Mouse (Mus musculus): ENCODE results near the gene Mmaa. TPM values are rescaled to one million over a fixed set of nuclear protein-coding genes. Genes with fewer than 3 reads are reported as not detected.

The Mmaa gene
- 10 to 100 TPM in 21 of 26 experiments, 1 to 10 TPM in 5; 4.0 to 22.5 (median 17.3) TPM for total RNA-seq (2018; cell fraction: chromatin; rRNA removed)
- 1 to 10 TPM; 1.5 to 6.5 (median 4.2) TPM for total RNA-seq (2018; cell fraction: cytosol; rRNA removed)
- total RNA-seq (2018; cell fraction: nucleus; rRNA removed), result 10 to 100 TPM in 17 of 26 experiments, 1 to 10 TPM in 9; 4.7 to 21.3 (median 12.6) TPM
- 3.8 to 5.7 TPM (median 4.5 TPM) in 3 replicates for polyA plus RNA-seq (2018)

DNA sequence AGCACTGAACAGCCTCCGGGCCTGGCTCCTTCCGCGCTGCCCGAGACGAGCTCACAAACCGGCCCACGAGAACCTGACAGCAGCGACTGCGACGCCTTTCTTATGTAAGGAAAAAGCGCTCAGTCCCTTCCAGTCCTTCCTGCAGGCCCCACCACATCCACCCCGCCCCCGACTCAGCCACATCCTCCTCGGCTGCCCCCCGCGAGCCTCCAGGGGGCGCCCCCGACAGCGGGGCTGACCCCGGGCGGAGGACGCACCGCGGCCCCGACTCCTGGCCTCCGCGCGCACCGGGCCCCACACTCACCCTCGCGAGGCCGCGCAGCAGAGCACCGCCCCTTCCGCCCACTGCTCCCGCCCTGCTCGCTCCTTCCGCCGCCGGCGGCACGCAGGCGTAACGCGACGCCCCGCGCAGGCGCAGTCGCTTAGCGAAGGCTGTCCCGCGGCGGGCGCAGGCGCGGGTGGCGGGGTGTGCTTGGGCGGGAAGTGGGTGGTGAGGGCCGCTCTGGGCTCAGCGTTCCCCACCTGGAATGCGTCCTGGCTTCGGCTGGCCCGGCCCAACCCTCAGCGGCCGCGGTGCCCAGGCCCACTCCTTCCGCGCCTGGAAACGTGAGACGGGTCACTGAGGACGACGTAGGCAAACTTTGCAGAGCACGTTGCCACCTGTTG, at the start of gene Mmaa:
Mmaa (minus strand) TSS at position 328 of the 666 bp plus-strand sequence.
- H3K36me3 ChIP-seq (ENCODE audit: inconsistent target), result no peaks in the 10 kb centered on the region

DNA sequence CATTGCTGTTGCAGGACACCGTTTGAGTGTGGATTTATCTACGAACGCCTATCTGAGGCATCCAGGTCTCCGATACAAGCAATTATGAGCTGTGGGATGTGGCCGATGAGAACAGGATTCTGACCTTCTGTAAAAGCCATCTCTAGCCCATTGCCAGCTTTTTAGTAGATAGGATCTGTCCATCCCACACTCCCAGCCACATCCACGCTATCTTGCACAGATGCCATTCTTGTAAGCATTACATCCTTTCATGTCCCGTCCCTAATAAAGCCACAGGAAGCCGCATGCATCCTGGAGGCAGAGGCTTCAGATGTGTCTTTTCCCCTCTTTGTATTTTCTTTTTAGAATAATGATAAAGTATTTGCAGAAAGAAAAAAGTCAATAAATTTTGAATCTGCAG, 46.5 kb upstream of the Mmaa start:
- peaks cover 37% of the 10 kb centered on the region for H3K36me3 ChIP-seq (ENCODE audit: inconsistent target)
- no peaks in the 10 kb centered on the region for H3K79me2 ChIP-seq (ENCODE audit: inconsistent target)
- no peak overlapping the region for H3K4me3 ChIP-seq (ENCODE audit: inconsistent target)
- WGBS (ENCODE audit: missing documents), result 96% methylated on average over 8 of the region's 8 CpGs
- no peak overlapping the region for H3K27ac ChIP-seq

More for the DNA sequence above, at the start of gene Mmaa:
- peak within 1 kb of the TSS; percentile 87 for H3K27ac ChIP-seq
- peaks cover 39% of the 10 kb centered on the region; the same call in 1 of the 2 replicates for H3K79me2 ChIP-seq (ENCODE audit: inconsistent target)
- WGBS (ENCODE audit: missing documents), result under 1% methylated on average over 63 of the region's 74 CpGs
- H3K4me3 ChIP-seq (ENCODE audit: inconsistent target), result peak within 1 kb of the TSS; percentile 76

DNA sequence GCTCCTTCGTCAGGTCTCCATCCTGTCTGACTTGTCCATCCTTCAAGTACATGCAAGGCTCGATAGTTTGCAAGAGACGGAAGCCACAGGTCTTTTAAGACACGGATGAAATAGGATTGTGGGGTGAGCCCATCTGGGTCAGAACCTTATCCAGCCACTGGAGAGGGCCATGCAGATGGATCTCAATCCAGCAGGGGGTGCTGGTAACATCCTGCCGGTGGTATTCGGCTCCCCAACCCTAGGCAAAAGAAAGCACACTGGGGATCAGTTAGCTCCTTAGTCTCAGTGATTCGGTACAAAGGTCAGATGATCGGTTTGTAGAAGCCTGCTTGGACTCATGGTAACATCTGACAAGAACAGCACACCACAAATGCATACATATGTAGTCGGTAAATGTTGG, 44.8 kb upstream of the Mmaa start:
- Histone ChIP-seq H3K4me3 (ENCODE audit: inconsistent target) (no peak overlapping the region), H3K36me3 (ENCODE audit: inconsistent target) (peaks cover 37% of the 10 kb centered on the region), H3K27ac (no peak overlapping the region), H3K79me2 (ENCODE audit: inconsistent target) (no peaks in the 10 kb centered on the region)
- 74% methylated on average over 9 of the region's 9 CpGs for WGBS (ENCODE audit: missing documents)

DNA sequence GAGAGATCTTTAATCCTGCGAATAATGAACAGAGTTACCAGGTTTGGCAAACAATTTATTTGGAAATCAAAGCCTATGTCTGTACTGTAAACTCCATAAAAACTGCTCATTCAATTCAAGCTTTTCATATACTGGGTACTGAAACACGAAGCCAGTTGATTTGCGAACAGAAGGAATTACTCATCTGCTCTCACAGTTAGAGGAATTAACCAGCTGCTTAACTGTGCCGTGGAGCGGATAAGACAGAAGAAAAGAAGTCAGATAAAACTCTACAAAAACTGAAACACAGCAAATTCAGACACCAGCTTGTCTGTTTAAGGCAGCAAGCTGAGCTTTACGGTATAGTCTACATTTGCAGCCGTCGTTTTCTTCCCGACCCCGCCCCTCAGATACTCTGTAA, 43.9 kb upstream of the Mmaa start:
- H3K79me2 ChIP-seq (ENCODE audit: inconsistent target), result no peaks in the 10 kb centered on the region
- no peak overlapping the region for H3K27ac ChIP-seq
- WGBS (ENCODE audit: missing documents), result 91% methylated on average over 10 of the region's 10 CpGs
- no peak overlapping the region for H3K4me3 ChIP-seq (ENCODE audit: inconsistent target)
- H3K36me3 ChIP-seq (ENCODE audit: inconsistent target), result peaks cover 30% of the 10 kb centered on the region

DNA sequence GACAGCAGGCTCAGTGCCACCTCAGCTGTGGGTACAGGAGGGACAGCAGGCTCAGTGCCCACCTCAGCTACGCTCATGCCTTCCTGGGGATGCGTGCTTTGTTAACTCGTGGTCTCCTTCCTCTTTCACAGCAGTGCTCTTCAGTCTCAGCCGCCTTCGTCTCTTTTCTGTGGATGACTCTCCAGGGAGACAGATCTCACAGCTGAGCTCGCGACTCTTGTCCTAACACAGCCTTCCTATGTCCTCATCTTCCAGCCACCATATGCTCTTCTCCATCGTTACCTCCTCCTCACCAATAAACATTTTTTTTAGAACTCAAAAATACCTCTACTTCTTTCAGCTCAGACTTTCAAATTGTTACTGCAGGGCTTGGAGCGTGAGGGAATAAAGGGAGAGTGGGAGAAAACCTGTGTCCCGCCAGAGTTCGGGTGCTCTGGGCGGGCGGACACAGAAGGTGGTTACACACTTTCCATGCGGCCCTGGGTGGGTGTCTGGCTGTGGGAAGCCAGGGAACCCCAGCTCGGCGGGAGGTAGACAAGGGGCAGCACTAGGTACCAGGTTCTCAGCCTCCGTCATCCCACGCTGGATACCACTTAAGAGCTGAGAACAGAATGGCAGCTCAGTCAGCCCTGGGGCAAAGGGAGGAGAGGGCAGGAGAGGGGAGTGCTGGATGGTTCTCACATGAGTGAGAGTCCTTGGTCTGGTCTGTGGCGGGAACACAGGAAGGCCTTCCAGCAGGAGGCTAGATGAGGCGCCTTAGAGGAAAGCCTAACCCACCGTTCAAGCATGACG, 37.6 kb upstream of the Mmaa start:
- H3K36me3 ChIP-seq (ENCODE audit: inconsistent target), result no peaks in the 10 kb centered on the region
- H3K4me3 ChIP-seq (ENCODE audit: inconsistent target), result no peak overlapping the region
- H3K79me2 ChIP-seq (ENCODE audit: inconsistent target), result no peaks in the 10 kb centered on the region
- H3K27ac ChIP-seq, result no peak overlapping the region
- WGBS (ENCODE audit: missing documents), result 89% methylated on average over 19 of the region's 22 CpGs

DNA sequence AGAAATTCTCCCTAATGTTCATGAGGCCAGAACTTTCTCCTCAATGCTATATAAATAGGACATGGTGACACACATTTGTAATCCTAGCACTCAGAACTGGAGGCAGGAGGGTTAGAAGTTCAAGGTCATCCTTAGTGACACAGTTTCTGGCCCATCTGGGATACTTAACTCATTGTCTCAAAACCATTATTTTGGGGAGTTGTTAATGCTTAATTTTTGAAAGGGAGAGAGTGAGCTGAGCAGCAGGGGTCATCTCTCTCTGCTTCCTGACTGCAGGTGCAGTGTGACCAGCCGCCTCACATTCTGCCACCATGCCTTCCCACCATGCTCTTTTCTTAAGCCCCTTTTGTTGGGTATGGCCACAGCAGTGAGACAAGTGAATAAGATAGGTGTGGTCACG, 36.8 kb upstream of the Mmaa start:
- 94% methylated on average over 2 of the region's 2 CpGs for WGBS (ENCODE audit: missing documents)
- Histone ChIP-seq H3K4me3 (ENCODE audit: inconsistent target) (no peak overlapping the region), H3K27ac (no peak overlapping the region), H3K79me2 (ENCODE audit: inconsistent target) (no peaks in the 10 kb centered on the region), H3K36me3 (ENCODE audit: inconsistent target) (no peaks in the 10 kb centered on the region)

DNA sequence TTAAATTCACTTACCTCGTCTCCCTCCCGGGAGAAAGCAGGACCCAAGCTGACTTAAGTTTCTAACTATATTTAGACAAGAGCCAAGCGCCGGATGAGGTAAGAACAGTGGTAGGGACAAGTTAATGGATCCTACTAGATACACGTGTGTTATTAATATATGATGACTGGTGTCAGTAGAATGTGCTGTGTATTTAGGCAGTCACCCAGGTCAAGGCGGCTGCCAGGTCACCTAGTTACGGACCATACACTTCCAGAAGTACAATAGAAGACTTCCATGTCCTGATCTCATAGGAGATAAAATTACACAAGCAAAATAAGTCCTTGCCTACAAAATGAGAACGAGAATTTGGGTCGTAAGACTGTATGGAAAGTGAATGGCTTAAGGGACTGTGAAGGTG, 36.3 kb upstream of the Mmaa start:
- H3K79me2 ChIP-seq (ENCODE audit: inconsistent target), result no peaks in the 10 kb centered on the region
- WGBS (ENCODE audit: missing documents), result 94% methylated on average over 9 of the region's 9 CpGs

DNA sequence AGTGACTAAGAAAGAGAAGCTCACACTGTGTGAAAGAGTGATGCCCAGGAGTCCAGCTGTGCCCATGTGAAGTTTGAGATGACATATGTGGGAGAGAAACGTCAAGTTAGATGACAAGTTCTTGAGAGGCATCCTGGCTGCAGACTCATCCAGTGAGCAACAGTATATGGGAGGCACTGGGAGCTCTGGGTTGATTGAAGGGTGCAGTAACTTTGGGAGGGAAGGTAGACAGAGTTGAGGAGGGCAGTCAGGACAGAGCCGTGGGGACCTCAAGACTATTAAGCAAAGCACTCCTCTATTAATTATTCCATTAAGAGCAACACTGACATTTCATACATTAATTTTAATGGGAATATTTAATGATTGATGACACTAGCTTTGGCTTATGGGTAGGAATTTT, 35.0 kb upstream of the Mmaa start:
- Histone ChIP-seq H3K4me3 (ENCODE audit: inconsistent target) (no peak overlapping the region), H3K36me3 (ENCODE audit: inconsistent target) (no peaks in the 10 kb centered on the region), H3K27ac (no peak overlapping the region), H3K79me2 (ENCODE audit: inconsistent target) (no peaks in the 10 kb centered on the region)
- 88% methylated on average over 2 of the region's 2 CpGs for WGBS (ENCODE audit: missing documents)

More for the DNA sequence above, 36.3 kb upstream of the Mmaa start:
- Histone ChIP-seq H3K36me3 (ENCODE audit: inconsistent target) (no peaks in the 10 kb centered on the region), H3K4me3 (ENCODE audit: inconsistent target) (no peak overlapping the region), H3K27ac (no peak overlapping the region)

DNA sequence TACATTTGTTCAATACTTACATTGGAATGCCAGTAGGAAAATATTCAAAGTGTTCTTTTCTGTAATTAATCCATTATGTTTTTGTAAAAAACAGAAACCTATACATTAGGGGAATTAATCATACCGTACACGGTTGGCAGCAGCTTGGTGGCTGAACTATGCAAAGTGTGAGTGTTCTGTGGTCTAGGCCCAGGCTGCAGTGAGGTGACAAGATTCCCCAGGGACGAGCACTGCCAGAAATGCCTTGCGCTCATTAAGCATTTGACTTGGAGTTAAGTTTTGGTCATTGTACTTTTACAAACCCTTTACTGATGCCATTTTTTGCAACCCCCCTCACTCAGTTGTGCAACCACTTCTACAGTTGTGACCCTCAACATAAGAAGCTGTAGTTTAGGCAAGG, 34.4 kb upstream of the Mmaa start:
- no peaks in the 10 kb centered on the region for H3K36me3 ChIP-seq (ENCODE audit: inconsistent target)
- no peak overlapping the region for H3K4me3 ChIP-seq (ENCODE audit: inconsistent target)
- H3K27ac ChIP-seq, result no peak overlapping the region
- 100% methylated on average over 4 of the region's 4 CpGs for WGBS (ENCODE audit: missing documents)
- no peaks in the 10 kb centered on the region for H3K79me2 ChIP-seq (ENCODE audit: inconsistent target)

DNA sequence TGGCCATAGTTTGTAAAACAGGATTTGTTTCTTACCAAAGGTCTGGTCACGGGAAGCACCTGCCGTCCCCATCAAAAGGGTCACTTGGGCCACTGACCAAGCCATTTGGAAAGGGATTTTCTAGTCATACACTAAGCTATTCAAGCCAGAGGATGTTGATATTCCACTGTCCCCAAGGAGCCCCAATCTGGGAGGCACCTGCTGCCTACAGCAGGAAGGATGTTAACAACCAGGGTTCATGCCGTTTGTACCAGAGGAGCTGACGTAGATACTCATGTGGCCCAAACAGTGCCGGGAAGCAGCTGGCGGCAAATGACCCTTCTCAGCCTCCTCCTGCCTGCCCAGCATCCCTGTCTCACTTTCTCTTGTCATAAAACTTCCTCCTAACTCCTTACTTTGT, 30.8 kb upstream of the Mmaa start:
- H3K4me3 ChIP-seq (ENCODE audit: inconsistent target), result no peak overlapping the region
- H3K27ac ChIP-seq, result no peak overlapping the region
- H3K36me3 ChIP-seq (ENCODE audit: inconsistent target), result no peaks in the 10 kb centered on the region
- 90% methylated on average over 6 of the region's 6 CpGs for WGBS (ENCODE audit: missing documents)
- H3K79me2 ChIP-seq (ENCODE audit: inconsistent target), result no peaks in the 10 kb centered on the region

DNA sequence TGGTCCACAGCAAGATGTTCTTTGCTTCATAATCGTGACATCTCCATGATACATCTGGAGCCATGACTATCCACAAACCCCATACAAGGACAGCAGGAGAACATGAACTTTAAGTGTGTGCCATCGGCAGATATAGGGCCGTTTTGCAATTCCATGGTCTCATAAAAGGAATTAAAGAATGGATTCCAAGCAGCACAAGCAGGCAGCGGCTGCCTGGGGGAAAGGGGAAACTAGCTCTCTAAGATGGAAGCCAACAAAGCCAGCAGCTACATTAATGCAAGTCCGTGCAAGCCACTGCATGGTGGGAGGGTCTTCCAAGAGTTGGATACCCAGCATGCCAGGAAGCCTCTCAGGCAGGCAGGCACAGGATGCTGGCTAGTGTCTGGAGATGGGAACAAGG, 30.2 kb upstream of the Mmaa start:
- H3K4me3 ChIP-seq (ENCODE audit: inconsistent target), result no peak overlapping the region
- 83% methylated on average over 5 of the region's 5 CpGs for WGBS (ENCODE audit: missing documents)
- no peak overlapping the region for H3K27ac ChIP-seq
- no peaks in the 10 kb centered on the region for H3K36me3 ChIP-seq (ENCODE audit: inconsistent target)
- no peaks in the 10 kb centered on the region for H3K79me2 ChIP-seq (ENCODE audit: inconsistent target)

DNA sequence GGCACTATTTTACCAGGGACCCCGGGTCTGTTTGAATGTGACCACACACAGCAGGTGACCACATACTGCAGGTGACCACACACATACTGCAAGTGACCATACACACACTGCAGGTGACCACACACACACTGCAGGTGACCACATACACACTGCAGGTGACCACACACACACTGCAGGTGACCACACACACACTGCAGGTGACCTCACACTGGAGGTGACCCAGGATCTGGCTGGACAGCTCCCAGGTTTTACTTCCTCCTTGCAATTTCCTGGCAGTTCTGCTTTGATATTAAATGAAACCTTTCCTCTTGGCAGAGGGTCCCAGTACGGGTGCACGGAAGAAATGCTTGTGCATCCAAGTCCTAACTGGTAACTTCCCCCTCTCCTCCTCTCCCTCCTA, 29.3 kb upstream of the Mmaa start:
- WGBS (ENCODE audit: missing documents), result 14% methylated on average over 3 of the region's 3 CpGs
- Histone ChIP-seq H3K27ac (no peak overlapping the region), H3K36me3 (ENCODE audit: inconsistent target) (no peaks in the 10 kb centered on the region), H3K79me2 (ENCODE audit: inconsistent target) (no peaks in the 10 kb centered on the region), H3K4me3 (ENCODE audit: inconsistent target) (no peak overlapping the region)

DNA sequence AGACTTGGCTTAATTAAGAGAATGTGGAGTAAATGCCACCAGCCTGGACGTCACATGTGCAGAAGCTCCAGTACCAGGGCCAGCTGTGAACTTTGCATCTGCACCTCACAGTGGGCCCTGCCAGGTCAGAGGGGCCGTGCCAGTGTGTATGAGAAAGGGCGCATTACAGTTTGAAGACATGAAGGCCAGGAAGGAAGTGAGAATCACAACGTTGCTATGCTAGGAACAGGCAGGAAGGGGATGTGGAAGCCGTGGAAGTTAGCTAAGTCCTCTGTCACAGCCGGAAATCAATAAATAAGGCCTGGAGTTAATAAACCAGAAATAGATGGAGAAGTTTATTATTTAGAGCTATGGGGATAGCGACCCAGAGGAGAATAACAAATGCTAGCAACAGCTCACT, 28.4 kb upstream of the Mmaa start:
- H3K36me3 ChIP-seq (ENCODE audit: inconsistent target), result no peaks in the 10 kb centered on the region
- H3K4me3 ChIP-seq (ENCODE audit: inconsistent target), result no peak overlapping the region
- H3K79me2 ChIP-seq (ENCODE audit: inconsistent target), result no peaks in the 10 kb centered on the region
- H3K27ac ChIP-seq, result no peak overlapping the region
- 34% methylated on average over 7 of the region's 7 CpGs for WGBS (ENCODE audit: missing documents)

DNA sequence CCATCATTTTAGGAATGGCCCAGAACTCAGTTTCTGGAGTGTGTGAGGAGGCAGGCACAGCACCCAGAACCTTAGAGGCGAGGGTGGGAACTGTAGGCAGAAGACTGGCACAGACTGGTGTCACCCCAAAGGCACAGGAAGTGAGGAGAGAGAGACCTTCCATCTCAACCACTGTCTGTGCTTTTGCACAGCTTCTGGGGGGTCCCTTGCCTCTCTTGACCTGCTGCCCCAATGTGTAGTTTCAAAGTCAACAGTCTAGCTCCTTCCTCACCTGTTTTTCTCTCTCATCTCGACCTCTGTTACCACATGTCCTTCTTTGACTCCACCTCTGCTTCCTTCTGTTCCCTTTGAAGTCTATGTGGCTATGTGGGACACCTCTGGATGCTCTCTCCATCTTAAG, 16.1 kb upstream of the Mmaa start:
- Histone ChIP-seq H3K27ac (no peak overlapping the region), H3K4me3 (ENCODE audit: inconsistent target) (no peak overlapping the region), H3K36me3 (ENCODE audit: inconsistent target) (no peaks in the 10 kb centered on the region), H3K79me2 (ENCODE audit: inconsistent target) (no peaks in the 10 kb centered on the region)
- 66% methylated on average over 2 of the region's 2 CpGs for WGBS (ENCODE audit: missing documents)

DNA sequence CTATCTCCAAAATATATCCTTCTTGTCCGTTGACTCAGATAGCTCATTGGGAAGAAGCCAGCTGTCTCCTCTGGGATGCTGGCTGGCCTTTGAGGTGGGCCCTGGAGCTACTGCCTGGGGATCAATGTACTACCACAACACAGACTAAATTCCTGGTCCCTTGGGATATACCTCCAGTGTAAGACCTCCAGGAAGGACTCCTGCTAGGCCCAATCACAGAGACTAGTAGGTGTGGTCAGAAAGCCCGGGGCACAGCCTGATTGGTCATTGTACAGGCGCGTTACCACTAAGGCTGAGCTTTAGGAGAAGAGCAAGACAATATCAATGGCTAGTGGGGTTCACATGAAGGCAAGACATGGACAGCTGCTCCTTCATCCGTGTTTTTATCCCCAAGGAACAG, 11.2 kb upstream of the Mmaa start:
- 85% methylated on average over 5 of the region's 5 CpGs for WGBS (ENCODE audit: missing documents)
- Histone ChIP-seq H3K79me2 (ENCODE audit: inconsistent target) (no peaks in the 10 kb centered on the region), H3K4me3 (ENCODE audit: inconsistent target) (no peak overlapping the region), H3K36me3 (ENCODE audit: inconsistent target) (no peaks in the 10 kb centered on the region), H3K27ac (no peak overlapping the region)
